Mouse (Mus musculus) brown adipose tissue, adult 24 weeks (tissue): Measurements from ENCODE around the gene Btbd35f7. TPM values are rescaled to one million over a fixed set of nuclear protein-coding genes. Genes with fewer than 3 reads are reported as not detected.
"Not testable (repeated sequence)": the region's sequence is repeated elsewhere in the genome, so short reads cannot be mapped to it uniquely, and the experiment has no call there.

ENCODE experiments used
- H3K27ac ChIP-seq: fragments of 200-500 bp; replicated peaks from 2 replicates; pipeline ENCODE4 v1.5.1; 2012; ENCODE audit warnings: low read depth, mild to moderate bottlenecking, low read length
- H3K4me1 ChIP-seq: fragments of 200-500 bp; 2 replicates; pipeline ENCODE4 v1.6.1; 2012; ENCODE audit warnings: low read length, mixed read lengths; ENCODE audit not compliant: control insufficient read depth, insufficient read depth, insufficient read length
- H3K4me3 ChIP-seq: fragments of 200-500 bp; 2 replicates; pipeline ENCODE4 v1.5.1; 2012; ENCODE audit warnings: low read depth, mild to moderate bottlenecking, low read length, moderate library complexity; ENCODE audit not compliant: insufficient read depth
- polyA plus RNA-seq: library from polyadenylated mRNA; stranded (reverse); fragments of >200 nt; gene quantifications from 2 replicates; pipeline ENCODE4 v1.2.4, GENCODE M21; 2012; ENCODE audit not compliant: missing spikeins, insufficient read depth, insufficient read length

The Btbd35f7 gene
- polyA plus RNA-seq, result not detected in 2 replicates

DNA sequence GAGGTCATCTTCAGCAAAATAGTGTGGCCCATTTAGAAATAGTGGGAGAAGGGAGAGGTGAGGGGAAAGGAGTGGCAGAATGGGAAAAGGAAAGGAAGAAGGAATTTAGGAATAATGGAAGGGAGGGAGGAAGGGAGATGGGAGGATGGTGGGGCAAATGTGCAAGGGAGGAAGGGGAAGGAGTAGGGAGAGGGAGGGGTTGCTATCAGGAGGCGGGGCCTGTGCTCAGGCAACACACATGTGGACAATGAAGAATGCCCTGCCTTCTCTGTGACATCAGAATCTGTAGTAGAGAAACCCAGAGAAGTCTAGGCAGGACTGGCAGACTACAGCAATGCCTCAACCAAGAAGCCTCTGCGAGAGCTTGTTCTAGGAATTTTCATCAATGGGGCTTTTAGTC lies at the start of gene Btbd35f7:
Gene Btbd35f7, plus strand, starts transcription at position 301 of the 400 bp plus-strand sequence.
- H3K4me1 ChIP-seq, H3K27ac ChIP-seq: not testable (repeated sequence)

More for the DNA sequence above, at the start of gene Btbd35f7:
- H3K4me3 ChIP-seq, result not testable (repeated sequence)

Other genes starting within 250 kb of the Btbd35f7 start
- not detected in 2 replicates for gene Mycs, start 199.8 kb upstream of the Btbd35f7 start, polyA plus RNA-seq